Comparison of ENCODE assay signal across 8 mouse cellular contexts in genomic region chr5:18087919-18088445, GRCm38 (mm10).
DNase-seq lines count a peak whose midpoint lies in the region; ATAC-seq lines count a peak whose summit lies in the region.

No protein-coding gene starts in this region.

- no peak overlapping the region for H3K9ac ChIP-seq in limb, embryonic 12.5 days (replicated peaks)
- H3K9ac ChIP-seq in neural tube, embryonic 12.5 days, result no peak overlapping the region

- ATAC-seq in granulocyte monocyte progenitor cell, adult 5-6 weeks (replicated peaks; ENCODE audit: poor library complexity, severe bottlenecking), result peak; percentile 84
- peak; percentile 83 for ATAC-seq in limb, embryonic 12.5 days (ENCODE audit: insufficient number of reproducible peaks, insufficient read depth, low FRiP score, low TSS enrichment, low read depth)
- ATAC-seq in neural tube, embryonic 12.5 days (ENCODE audit: low FRiP score, low read depth), result peak; percentile 79
- ATAC-seq in erythroblast, adult 5-6 weeks (replicated peaks; ENCODE audit: low FRiP score, poor library complexity, severe bottlenecking), result no peak

- H3K4me2 ChIP-seq in limb, embryonic 12.5 days, result no peak overlapping the region
- 0 out of 2 replicates have a peak overlapping the region, but pooled peaks have one; percentile 9 for H3K4me2 ChIP-seq in neural tube, embryonic 12.5 days (replicated peaks)

- H3K4me3 ChIP-seq in limb, embryonic 12.5 days (replicated peaks), result no peak overlapping the region
- H3K4me3 ChIP-seq in neural tube, embryonic 12.5 days, result no peak overlapping the region

- no peak overlapping the region for H3K27ac ChIP-seq in limb, embryonic 12.5 days
- no peak overlapping the region for H3K27ac ChIP-seq in neural tube, embryonic 12.5 days

- peak; percentile 13 for DNase-seq in ovary, adult 18-20 months (ENCODE audit: low spot score)
- DNase-seq in ovary, postnatal 10 days (ENCODE audit: low spot score), result no peak
- DNase-seq in cerebellum, postnatal 14 days, result peak; percentile 77 to 81
- DNase-seq in kidney, adult 9 months, result peak; percentile 89

- no peaks in the 10 kb centered on the region for H3K36me3 ChIP-seq in limb, embryonic 12.5 days
- H3K36me3 ChIP-seq in neural tube, embryonic 12.5 days, result no peaks in the 10 kb centered on the region

- H3K9me3 ChIP-seq in limb, embryonic 12.5 days, result no peaks in the 10 kb centered on the region
- H3K9me3 ChIP-seq in neural tube, embryonic 12.5 days, result no peaks in the 10 kb centered on the region

- H3K27me3 ChIP-seq in limb, embryonic 12.5 days, result no peaks in the 10 kb centered on the region
- no peaks in the 10 kb centered on the region for H3K27me3 ChIP-seq in neural tube, embryonic 12.5 days (replicated peaks)

- peaks cover 5% of the 10 kb centered on the region; the same call in 1 of the 2 replicates for H3K4me1 ChIP-seq in limb, embryonic 12.5 days (replicated peaks)
- no peaks in the 10 kb centered on the region for H3K4me1 ChIP-seq in neural tube, embryonic 12.5 days

- 47% methylated on average over 8 of the region's 8 CpGs for WGBS in limb, embryonic 12.5 days
- WGBS in neural tube, embryonic 12.5 days, result 48% methylated on average over 8 of the region's 8 CpGs
